Mouse (Mus musculus) retina, embryonic 14.5 days (tissue): ENCODE measurements around the gene Dda1.
"Not testable (repeated sequence)": the region's sequence is repeated elsewhere in the genome, so short reads cannot be mapped to it uniquely, and the experiment has no call there.

Experiments used
- DNase-seq: peaks from one replicate; pipeline ENCODE4 v3.0.0-alpha.2; 2015; ENCODE audit warnings: low spot score

Gene Dda1

GRCm38 (mm10) chr8:71468916-71469315, at the start of gene Dda1:
TSS of gene Dda1 (plus strand) at chr8:71469199.
- DNase-seq: peak; percentile 99

- DNase-seq: no peak
Observed at GRCm38 (mm10) chr8:71422121-71422520, 46.9 kb upstream of the Dda1 start.

GRCm38 (mm10) chr8:71432935-71433334, 36.1 kb upstream of the Dda1 start:
- DNase-seq: not testable (repeated sequence)

- no peak for DNase-seq
Observed at GRCm38 (mm10) chr8:71437041-71437440, 32.0 kb upstream of the Dda1 start.

GRCm38 (mm10) chr8:71441404-71441803, 27.6 kb upstream of the Dda1 start:
- DNase-seq: peak; percentile 91

GRCm38 (mm10) chr8:71445096-71445495, 23.9 kb upstream of the Dda1 start:
- DNase-seq: no peak

GRCm38 (mm10) chr8:71451337-71451736, 17.7 kb upstream of the Dda1 start:
- DNase-seq: no peak

GRCm38 (mm10) chr8:71451777-71452176, 17.2 kb upstream of the Dda1 start:
- no peak for DNase-seq

GRCm38 (mm10) chr8:71452669-71453068, 16.3 kb upstream of the Dda1 start:
- DNase-seq: no peak

GRCm38 (mm10) chr8:71454668-71455067, 14.3 kb upstream of the Dda1 start:
- DNase-seq: no peak

- DNase-seq: no peak
Observed at GRCm38 (mm10) chr8:71456906-71457305, 12.1 kb upstream of the Dda1 start.

GRCm38 (mm10) chr8:71457659-71458270, 11.2 kb upstream of the Dda1 start:
- DNase-seq: no peak

GRCm38 (mm10) chr8:71460716-71461115, 8.3 kb upstream of the Dda1 start:
- no peak for DNase-seq

GRCm38 (mm10) chr8:71461152-71461840, 7.7 kb upstream of the Dda1 start:
- DNase-seq: no peak

GRCm38 (mm10) chr8:71462191-71462590, 6.8 kb upstream of the Dda1 start:
- no peak for DNase-seq

- peak; percentile 35 for DNase-seq
Observed at GRCm38 (mm10) chr8:71462786-71463185, 6.2 kb upstream of the Dda1 start.

GRCm38 (mm10) chr8:71463188-71464033, 5.6 kb upstream of the Dda1 start, which contains the start of gene Abhd8:
TSS of gene Abhd8 (minus strand) at chr8:71463655.
- DNase-seq: peak; percentile 99

GRCm38 (mm10) chr8:71464513-71465500, 4.2 kb upstream of the Dda1 start, which contains the start of gene Mrpl34:
TSS of gene Mrpl34 (plus strand) at chr8:71464959.
- DNase-seq: peak; percentile 100

- no peak for DNase-seq
Observed at GRCm38 (mm10) chr8:71465733-71466132, 3.3 kb upstream of the Dda1 start.

GRCm38 (mm10) chr8:71466198-71466597, 2.8 kb upstream of the Dda1 start:
- DNase-seq: no peak

GRCm38 (mm10) chr8:71467201-71467600, 1.8 kb upstream of the Dda1 start:
- no peak for DNase-seq
